Mouse (Mus musculus): ENCODE measurements at regions not wholly inside any gene's neighbourhood (a gene's known extent, or its start where the extent isn't known, plus 50 kb on each side); places are given as distances from the start of the nearest gene placed in this dataset.

DNA sequence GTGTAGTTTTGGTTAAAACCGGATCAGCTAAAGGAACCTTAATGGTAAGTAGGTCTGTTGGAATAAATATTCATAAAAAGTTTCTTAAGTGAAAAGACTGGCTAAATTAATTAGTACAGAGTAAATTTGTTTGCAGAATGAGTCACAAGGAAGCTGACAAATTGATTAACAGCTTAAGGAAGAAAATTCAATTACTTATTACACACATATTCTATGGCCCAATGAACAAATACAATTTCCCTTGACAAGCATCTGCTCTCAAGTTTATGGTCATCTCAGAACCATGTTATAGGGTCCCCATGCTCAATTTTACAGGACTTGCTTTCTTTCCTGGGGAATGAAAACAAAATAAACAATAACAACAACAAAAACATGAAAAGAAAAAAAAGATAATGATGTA, 231.4 kb upstream of the Frg1 start:
- DNase-seq = no peak

DNA sequence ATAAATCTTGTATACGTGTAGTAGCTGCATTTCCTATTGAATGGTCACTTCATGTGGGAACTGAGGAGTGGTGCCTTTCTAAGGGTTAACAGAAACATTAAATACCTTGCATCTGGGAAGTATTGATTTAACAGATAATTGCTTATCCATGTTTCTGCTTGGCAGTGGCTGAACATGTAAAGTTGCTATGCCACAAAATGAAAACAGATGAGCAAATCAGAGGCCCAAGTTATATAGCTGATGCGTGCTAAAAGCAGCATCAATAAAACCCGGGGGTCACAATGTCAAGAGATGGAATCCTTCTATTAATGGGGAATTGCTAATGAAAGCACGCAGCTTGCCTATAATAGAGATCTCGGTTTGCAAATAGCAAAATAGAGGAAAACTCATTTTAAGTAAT, 227.8 kb upstream of the Frg1 start:
- DNase-seq = no peak

- DNase-seq = no peak
Observed at GRCm38 (mm10) chr8:41623841-41624240, 207.0 kb upstream of the Frg1 start.

DNA sequence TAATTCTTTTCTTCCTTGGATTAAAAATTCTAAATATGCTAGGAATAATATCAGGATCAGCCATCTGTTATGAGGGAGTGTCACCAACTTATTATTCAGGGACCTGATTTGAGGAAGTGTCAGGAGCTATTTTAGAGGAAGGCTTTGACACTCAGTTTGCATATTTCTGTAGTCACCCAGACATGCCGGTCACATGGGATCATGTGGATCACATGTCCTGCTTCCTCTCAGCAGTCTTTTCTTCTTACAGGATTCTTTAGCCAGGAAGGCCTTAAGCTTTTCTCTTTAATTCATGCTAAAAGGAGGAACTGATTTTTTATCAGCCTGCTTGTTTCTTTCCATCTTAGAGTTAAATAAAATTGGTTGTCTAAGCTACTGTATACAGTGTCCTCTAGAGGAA, 183.4 kb upstream of the Frg1 start:
- no peak for DNase-seq

DNA sequence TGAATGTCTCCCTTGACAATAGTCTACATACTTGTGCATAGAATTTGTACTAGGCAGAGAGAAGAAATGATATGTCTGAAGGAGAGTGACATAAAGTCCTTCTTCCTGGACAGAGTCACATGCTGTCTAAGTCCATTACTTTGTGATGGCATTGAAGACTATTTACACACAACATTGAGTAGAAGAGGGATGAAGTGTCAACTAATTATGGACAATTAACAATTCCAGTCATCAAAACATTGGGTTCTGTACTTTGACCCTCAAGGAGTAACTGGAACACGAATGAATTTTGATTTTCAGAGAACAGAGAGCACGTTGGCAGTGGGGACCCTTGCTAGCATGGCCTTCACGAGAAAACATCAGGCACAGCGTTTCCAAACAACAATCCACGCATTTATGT, 177.6 kb upstream of the Frg1 start:
- DNase-seq = no peak

DNA sequence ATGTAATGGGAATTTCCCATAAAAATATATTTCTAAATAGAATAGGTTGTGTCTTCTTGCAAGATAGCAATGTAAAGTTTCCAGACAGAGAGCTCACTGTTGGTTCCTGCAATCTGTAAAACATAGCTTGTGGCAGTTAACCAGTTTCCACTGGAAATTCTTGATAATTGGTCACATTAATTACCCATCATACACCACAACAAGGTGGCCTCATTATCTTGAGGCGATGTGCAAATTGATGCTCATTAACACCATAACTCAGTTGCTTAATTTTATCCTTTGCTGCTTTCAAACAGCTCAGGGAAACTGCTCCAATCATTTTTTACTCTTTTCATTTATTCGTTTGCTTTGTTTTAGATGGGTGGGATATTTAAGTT, 176.8 kb upstream of the Frg1 start:
- DNase-seq = no peak

- DNase-seq = no peak
Observed at GRCm38 (mm10) chr8:41592741-41593665, 176.1 kb upstream of the Frg1 start.

- DNase-seq = no peak
Observed at GRCm38 (mm10) chr8:41592174-41592573, 175.3 kb upstream of the Frg1 start.

DNA sequence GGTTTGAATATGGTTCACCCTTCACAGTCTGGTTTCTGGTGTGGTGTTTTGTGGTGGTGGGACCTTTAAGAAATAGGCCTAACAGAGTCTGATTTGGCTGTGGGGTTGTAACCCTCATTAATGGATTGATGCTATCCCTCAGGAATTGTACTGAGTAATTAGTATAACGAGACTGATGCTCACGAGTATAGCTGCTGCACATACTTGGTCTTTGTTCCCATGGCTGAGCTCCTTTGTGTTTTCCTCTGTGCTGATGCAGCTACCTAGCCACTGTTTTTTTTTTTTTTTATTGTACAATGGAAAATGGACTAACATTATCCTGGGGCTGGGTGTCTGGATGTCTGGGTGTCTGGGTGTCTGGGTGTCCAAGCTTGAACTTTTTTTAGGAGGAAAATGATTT, 171.3 kb upstream of the Frg1 start:
- no peak for DNase-seq

- DNase-seq = peak; percentile 54
Observed at GRCm38 (mm10) chr8:41573027-41573885, 156.4 kb upstream of the Frg1 start.

- DNase-seq = no peak
Observed at GRCm38 (mm10) chr8:41570566-41570965, 153.7 kb upstream of the Frg1 start.

DNA sequence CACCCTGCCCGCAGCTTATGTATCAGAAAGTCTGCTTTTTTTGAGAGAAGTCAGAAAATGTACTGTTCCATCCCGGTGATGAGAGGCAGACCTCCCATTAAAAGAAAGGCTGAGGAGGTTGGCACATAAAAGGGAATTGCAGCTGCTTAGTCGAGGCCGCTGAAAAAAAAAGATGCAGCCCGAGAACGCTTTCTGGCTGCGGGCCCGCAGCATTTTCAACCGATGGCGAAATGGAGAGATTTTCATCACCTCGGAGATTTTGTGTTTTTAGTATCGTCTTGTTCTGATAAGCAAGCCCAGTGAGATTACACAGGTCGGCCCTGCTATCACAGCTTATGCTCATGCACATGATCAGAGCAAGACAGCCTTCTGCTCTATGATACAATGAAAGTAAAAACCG, 145.1 kb upstream of the Frg1 start:
- no peak for DNase-seq

DNA sequence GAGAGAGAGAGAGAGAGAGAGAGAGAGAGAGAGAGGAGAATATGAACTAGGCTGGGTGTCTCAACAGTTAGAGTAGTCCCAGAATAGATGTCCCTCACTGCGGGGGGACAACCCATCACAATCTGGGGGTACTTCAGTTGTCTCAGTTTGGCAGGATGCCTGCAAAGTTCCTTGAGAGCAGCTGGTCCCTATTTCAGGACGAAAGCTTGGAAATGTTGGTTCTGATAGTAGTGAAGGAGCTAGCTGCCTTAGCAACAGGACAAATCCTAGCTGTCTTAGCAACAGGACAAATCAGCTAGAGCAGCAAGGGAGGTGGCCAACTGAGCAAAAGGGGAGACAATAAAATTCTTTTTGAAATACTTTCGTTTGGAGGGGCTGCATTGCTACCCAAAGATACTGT, 139.9 kb upstream of the Frg1 start:
- DNase-seq = no peak

GRCm38 (mm10) chr8:41552747-41553534, 136.1 kb upstream of the Frg1 start:
- no peak for DNase-seq

- DNase-seq = no peak
Observed at GRCm38 (mm10) chr8:41551925-41552414, 135.1 kb upstream of the Frg1 start.

- DNase-seq = no peak
Observed at GRCm38 (mm10) chr8:41550095-41550420, 133.2 kb upstream of the Frg1 start.

DNA sequence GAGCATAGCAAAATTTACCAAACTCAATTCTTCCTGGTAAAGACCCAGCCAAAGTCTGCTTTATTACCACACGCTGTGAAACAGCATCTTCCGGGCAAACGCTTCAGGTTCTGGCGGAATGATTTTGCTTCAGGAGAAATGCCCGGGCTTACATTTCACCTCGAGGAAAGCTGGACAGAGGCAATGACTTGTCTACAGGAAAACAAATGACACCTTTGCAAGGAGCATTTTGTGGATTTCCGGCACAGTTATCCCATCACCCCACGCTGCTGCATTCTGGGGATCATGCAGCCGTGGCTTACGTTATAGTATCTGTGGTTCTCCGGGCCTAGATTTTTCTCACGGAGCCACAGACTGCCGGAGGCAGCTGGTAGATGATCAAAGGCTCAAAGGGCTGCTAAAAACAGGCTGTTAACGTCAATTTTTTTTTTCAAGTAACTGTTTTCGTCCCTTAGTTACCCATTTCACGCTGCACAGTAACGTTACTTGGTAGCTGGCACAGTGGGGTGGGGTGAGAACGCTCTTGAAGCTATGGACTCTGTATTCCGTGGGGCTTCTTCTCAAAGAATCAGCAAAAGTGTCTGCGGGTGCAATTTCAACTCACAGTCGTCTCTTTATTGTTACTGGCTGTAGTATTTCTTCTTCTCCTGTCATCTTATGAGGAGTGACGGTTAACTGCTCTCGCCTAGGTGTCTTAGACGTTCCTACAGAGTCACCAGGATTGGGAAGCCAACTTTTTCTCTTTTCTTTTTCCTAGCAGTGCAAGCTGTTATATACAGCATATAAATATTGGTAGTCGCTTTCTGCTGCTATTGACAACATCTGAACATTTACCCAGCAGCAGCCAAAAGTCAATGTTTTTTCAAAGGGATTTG, 132.6 kb upstream of the Frg1 start:
- DNase-seq = no peak

- no peak for DNase-seq
Observed at GRCm38 (mm10) chr8:41547730-41548368, 131.0 kb upstream of the Frg1 start.

GRCm38 (mm10) chr8:41532212-41532611, 115.3 kb upstream of the Frg1 start:
- DNase-seq = no peak

- DNase-seq = no peak
Observed at GRCm38 (mm10) chr8:41529581-41529980, 112.7 kb upstream of the Frg1 start.

DNA sequence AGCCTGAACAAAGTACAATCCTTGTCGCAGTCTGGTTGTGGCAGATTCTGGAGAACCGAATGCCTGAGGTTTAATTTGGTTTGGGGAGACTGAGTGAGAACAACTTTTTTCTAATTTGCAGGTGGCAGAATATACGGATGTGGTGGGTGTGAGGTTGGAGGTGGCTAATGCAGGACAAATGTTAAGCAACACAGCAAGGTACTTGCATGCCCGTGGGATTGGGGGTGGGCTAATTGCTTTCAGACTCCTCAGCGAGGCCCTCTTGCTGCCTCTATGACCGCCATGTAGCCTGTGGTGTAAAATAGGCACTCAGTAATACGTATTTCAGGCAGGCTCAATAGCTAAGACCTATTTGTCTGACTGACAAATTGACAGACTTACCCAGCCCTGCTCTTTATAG, 109.4 kb upstream of the Frg1 start:
- no peak for DNase-seq

- DNase-seq = no peak
Observed at GRCm38 (mm10) chr8:41485163-41485562, 68.3 kb upstream of the Frg1 start.
